Mouse (Mus musculus): ENCODE measurements around the gene Dmrt2.

Gene Dmrt2

DNA sequence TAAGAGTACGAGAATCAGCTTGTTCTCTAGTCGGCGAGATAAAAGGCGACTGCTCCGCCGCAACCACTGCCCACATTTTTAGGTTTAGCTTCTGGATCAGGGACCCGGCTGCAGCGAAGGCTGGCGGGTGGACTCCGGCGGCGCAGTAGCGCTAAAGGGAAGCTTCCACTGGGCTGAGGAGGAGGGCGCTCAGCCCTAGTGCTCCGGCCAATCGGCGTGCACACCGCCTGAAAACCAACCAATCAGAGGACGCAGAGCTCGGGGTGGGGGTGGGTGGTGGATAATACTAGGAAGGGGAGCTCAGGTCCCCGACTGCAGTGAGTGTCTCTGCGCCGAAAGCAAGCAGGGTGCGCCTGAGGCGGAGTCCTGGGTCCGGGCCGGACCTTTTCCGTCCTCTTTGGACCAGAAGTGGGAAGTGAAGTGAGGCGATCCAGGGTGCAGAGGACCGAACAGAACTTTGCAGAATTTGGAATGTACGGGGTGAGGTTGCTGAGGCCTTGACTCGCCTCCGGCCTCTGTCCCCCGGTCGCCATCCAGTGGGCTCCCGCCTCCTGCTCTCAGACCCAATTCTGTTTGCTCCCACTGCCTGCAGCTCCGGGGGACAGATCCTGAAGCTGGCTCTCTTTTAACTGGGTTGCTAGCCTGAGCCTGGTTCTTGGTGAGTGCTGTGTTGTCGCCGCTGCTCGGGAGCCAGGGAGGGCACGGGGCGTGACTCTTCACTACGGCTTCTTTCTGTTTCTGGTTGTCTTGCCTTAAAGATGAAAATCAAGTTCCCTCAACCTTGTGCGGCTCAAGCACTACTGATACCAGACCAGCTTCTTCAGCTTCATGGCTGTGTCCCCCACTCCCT lies at the start of gene Dmrt2:
TSS of gene Dmrt2 (plus strand) at position 311 of the 850 bp plus-strand sequence.
- DNase-seq (ENCODE audit: low read depth) = no peak

DNA sequence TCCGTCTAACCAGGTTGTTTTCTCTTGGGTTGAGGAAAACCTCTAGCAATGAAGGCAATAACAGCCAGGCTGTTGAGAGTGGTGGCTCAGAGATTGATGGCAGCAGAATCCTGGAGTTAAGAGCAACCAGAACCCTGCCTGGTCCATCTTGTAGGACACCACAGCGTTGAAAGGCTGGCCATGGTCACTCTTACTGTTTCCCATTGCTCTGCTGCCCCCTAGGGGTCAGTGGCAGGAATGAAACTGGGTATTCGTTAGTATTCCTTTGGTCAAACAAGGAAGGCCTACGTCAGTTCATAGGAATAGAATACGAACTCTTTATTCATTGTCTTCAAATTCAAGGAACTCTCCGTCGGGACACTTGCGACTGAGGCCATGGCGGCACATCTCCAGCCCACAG lies 43.7 kb upstream of the Dmrt2 start:
- peak; percentile 53 for DNase-seq (ENCODE audit: low read depth)

DNA sequence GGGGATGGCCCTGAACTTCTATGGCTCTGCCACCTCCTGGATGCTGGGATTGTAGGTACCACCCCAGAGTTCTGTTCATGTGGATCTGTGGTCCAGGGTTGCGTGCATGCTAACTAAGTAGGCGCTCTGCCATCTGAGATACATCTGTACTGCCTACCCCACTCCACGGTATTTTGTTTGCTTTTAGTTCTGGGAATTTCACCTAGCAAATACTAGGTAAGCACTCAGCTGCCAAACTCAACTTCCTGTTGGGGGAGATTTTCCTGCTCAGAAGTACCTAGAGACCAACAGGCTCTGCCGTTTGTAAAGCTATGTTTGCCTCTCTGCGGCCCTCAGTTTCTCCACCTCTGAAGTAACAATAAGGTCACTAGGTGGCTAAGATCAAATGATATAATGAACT lies 37.1 kb upstream of the Dmrt2 start:
- DNase-seq (ENCODE audit: low read depth) = no peak

DNA sequence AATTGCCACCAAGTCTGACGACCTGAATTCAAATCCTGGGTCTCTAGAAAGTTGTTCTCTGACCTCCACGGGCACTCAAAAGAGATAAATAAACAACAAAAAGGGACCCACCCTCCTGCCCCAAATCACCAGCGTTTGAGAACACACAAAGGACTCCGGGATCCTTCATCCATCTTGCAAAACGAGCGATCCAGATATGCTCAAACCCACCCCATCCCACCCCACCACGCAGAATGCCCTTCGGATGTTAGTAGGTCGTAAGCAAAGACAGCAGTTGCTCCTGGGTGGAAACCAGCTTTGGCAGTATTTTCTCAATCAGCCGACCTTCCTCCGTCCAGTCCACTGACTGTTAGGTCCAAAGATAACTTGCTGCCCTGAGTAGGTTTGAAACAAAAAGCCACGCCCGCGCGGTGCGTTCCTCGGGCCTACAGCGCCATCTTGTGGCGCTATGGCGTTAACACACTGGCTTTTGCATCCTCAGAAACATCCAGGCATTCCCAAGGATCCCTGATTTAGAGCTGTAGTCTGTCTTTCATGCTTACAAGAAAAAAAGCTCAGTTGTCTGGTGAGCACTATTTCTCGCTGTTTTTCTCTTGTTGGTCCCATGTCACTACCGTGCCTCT lies 36.5 kb upstream of the Dmrt2 start:
- DNase-seq (ENCODE audit: low read depth) = peak; percentile 50

DNA sequence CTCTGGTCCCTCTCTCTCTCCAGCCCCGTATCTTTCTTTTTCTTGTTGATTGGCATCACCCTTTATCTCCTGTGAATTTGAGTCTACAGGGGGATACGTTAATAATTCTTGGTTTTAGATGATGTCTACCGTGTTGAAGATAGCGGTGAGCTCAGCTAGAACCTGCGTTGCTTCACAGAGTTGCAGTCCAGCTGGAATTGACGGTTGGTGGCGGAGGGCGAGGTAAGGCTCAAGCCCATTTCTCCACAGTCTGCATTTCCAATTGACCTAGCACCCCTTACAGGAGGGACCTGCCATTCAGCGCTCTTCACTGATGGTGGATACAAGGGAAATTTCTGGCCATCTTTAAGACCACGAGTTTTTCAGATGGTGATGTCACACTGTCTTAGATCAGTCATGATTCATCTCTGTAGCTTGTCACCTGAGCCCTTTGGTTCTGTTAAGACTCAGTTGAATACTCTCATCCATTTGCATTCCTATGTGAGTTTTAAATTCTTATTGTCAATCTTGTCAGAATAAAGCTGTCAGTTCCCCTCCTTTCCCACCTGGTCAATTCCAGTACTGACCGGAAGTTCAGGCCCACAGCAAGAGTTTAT lies 33.3 kb upstream of the Dmrt2 start:
- no peak for DNase-seq (ENCODE audit: low read depth)

DNA sequence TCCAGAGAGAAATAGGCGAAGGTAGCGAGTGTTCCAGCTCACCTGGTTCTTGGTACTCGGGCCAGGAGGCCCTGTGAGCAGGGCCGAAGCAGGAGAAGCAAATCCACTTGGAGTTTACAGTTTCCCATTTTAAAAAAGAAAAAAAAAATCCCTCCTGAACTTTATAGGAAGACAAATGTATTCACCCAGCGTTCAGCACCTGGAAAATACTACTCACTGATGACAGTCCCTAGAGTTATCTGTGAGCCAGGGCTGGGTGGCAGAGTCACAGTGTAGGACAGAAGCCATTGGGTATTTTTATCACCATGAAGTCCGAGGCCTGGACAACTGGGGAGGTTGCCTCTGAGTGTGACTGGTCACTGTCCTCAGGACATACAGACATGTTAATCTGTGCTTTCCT lies 30.4 kb upstream of the Dmrt2 start:
- no peak for DNase-seq (ENCODE audit: low read depth)

DNA sequence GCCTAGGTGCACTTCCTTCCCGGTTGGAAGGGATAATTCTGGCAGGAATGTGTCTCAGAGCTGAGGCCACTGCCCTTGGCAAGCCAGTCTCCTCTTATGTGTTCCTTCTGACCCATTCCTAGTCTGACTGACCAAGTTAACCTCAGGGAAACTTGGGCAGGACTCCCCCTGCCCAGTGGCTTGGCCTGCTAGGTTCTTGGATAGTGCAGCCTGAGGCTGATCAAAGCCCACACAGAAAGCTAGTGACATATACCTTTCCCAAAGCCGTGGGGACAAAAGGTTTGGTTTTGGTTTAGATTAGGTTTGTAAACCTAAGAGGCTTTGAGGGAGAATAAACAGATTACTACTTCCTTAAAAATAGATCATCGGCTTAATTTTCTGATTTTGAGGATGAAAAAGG lies 25.1 kb upstream of the Dmrt2 start:
- DNase-seq (ENCODE audit: low read depth) = no peak

DNA sequence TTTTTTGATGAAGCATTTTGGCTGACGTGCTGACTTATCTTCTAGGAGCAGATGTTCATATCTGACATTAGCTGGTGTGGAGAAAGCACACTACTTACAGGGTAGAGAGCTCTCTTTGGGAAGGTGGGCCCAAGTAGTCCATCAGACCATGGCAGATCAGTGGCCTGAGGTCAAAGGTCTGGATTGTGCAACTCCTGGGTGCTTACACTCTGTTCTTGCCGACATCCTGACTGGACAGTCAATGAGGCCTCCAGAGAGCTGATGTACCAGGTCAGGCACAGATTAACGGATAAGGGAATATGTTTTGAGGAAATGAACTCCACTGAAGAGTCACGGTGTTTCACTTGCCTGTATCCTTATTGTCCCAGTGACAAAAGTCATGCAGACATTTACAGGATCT lies 23.5 kb upstream of the Dmrt2 start:
- DNase-seq (ENCODE audit: low read depth) = no peak

DNA sequence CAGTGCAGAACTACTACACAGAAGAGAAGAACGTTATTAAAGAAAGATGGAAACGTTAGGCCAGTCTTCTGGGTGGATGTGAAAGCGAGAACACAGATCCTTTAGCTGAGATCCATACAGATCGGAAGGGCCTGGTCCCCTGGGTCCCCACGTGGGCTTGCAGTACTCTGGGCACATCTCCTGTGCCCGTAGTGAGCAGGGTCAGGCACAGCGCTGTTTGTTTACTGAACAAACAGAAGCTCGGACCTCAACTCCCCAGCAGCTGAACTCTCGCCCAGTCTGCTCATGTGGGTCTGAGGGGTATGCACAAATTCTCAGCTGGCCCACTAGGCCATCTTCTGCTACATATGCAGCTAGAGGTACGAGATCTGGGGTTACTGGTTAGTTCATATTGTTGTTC lies 21.7 kb upstream of the Dmrt2 start:
- no peak for DNase-seq (ENCODE audit: low read depth)

DNA sequence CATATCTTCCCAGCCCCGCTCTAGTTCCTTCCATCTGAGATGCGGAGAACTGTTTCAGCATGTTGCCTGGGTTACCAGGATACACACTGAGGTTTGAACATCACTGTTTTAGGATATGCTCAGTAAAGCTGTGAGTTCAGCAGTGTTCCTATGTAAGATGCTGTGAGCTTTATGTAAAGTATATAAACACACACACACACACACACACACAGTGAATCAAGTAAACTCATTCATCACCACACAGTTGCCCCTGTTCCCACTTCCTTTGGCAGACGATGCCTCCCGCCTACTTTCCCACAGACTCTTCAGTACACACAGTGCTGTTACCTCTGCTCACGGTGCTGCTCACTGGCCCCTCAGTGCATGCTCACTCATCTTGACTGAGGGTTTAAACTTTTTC lies 19.7 kb upstream of the Dmrt2 start:
- DNase-seq (ENCODE audit: low read depth) = no peak

DNA sequence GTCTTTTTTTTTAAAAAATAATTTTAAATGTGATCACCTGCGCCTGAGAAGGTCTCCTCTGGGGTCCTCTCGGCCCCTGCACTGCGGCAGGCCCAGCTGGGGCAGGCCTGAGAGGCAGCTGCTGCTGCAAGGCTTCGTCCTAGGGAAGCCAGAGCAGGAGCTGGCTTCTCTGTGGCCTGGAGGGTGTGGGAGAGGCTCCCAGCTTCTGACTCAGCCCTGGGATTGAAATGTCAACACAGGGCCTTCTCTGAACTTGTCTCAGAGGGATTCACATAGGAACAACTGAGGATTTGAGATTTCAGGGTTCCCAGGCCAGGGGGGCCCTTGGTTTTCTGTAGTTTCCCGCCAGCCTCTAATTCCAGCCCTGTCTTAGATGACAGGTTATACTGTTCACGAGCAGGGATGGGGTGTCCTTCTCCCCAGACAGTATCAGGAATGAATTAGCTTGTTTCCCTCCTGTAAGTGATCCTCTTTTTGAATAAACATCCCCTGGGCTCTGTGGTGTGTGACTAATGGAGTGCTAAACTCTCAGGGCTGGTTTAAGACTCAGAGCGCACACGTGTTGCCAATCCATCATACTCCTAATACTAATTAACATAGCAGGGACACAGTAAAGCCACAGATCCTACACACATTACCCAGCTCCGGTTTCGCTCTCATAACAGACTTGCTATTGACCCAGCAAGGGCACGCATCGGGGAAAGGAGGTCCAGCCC lies 18.0 kb upstream of the Dmrt2 start:
- DNase-seq (ENCODE audit: low read depth) = no peak

DNA sequence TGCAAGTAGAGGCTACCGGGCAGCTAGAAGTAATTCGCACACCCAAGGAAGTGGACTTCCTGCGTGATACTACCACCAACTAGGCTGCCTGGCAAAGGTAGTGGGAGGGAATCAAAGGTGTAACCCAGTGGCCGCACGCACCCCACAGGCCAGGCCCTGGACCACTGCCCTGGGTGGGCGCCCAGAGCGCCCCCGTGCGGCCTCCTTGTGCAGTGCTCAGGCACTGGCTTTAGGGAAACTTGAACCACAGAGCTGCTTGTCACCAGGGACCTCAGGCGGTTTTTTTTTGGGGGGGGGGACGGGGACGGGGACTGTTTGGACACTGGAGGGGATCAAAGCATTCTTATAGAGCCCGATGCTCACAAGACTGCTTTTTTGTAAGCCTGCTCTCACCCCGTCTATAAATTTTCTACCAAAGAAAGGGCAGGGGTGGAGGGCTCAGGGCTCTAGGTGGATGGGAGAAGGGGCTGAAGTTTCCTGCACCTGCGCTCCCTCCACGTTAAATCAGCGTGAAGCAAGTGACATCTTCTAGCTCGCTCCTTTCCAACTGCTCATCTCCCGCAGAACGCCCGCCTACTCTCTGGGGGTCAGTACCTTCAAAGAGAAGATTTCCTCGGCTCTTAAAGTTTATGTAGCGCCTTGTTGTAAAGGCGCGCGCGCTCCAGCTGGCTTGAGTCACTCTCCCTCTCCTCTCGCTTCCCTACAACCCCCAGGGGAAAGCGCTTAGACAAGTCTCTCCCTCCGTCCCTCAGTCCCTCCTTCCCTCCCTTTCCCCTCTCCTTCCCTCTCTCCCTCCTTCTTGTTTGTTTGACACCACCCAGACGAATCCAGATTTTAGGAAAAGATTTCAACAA lies 6.5 kb upstream of the Dmrt2 start:
- no peak for DNase-seq (ENCODE audit: low read depth)

DNA sequence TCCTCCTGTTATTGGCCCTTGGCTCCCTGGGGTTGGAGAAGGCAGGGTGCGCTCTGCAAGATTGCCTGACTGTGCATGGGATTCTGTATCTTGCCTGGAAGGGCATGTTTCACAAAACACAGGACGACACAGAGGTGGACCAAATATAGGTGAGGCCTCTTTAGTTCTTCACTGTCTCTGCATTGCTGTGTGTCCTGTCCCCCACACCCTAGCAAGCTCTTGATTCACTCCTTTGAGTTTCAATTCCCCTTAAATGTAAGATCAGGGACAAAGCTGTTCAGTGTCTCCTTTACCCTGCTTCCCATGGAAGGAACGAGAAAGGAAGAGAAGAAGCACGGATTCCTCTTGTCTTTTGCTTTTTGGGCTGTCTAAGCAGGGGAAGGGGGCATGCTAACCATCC lies 4.4 kb upstream of the Dmrt2 start:
- DNase-seq (ENCODE audit: low read depth) = no peak

DNA sequence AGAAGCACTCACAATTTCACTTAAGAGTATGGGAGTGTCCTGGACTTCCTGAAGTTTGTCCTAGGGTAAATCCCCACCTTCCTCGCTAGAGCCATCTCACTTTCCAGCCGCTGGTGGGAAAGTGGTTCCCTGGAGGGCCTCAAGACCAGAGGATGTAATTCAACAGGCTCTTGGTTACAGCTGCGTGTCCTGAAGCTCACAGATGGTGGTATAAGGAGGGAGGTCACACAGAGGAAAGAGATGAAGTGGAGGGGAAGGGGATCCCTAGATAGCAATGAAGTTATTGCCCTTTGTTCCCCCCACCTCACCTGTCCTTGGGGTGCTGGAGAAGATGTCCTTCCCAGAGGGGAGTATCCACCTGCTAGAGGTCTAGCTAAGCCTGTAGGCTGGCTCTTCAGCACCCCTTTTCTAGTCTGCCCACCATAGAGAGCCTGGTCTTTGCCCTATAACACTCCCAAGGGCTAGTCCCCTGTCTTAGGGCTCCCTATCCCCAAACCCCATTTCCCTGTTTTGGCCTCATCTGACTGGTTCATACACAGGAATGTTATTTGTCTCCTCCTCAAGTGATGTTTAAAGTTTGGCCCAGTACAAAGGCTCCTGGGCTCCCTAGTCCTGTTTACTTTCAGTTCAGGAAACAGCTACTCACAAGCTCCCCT lies 2.5 kb upstream of the Dmrt2 start:
- DNase-seq (ENCODE audit: low read depth) = no peak

DNA sequence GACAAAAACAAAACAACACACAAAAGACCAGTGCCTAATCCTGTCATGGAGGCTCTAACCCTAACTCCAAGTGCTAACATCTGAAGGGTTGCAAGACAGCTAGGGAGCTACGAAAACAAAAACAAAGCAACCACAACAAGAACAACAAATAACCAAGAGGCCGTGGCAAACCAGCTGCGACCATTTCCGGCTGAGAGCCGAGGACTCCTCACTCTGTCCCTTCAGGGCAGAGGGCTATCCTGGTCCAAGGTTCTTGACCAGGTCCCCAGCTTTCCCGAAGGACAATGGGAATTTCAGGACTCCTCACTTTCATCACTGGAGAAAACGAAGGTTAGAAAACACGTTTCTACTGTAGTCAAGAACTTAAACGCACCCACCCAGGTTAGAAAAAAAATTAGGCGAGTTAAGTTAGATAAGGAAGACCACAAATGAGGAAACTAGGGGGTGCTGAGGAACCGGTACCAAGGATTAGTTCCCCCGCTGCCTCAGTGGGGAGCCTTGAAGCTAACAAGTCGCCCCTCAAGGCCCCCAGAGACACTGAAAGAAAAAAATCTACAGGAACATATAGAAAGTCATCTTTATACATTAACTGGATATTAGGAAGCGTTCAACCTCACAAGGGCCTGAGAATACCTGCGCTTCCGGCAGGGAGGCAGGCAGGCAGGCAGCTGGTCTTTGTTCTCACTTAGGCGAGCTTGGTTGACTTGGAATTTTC lies 1.5 kb upstream of the Dmrt2 start:
- no peak for DNase-seq (ENCODE audit: low read depth)

DNA sequence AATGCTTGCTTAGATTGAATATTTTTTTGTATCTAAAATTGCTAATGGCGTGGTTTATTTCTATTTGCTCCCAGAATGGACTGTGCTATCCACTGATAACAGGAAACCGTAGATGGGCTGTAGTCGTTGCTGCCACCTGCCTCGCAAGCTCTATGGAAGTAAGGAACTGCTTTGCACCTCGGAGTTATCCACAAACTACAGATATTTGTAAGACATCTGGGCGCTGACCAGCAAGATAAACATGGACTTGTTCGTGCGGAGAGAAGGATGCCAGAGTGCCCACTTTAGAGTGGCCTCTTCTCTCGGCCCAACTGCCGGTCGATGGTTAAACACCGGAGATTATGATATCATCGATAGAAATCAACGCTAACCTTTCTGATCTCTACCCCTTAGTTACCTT lies 530 bp upstream of the Dmrt2 start:
- no peak for DNase-seq (ENCODE audit: low read depth)

DNA sequence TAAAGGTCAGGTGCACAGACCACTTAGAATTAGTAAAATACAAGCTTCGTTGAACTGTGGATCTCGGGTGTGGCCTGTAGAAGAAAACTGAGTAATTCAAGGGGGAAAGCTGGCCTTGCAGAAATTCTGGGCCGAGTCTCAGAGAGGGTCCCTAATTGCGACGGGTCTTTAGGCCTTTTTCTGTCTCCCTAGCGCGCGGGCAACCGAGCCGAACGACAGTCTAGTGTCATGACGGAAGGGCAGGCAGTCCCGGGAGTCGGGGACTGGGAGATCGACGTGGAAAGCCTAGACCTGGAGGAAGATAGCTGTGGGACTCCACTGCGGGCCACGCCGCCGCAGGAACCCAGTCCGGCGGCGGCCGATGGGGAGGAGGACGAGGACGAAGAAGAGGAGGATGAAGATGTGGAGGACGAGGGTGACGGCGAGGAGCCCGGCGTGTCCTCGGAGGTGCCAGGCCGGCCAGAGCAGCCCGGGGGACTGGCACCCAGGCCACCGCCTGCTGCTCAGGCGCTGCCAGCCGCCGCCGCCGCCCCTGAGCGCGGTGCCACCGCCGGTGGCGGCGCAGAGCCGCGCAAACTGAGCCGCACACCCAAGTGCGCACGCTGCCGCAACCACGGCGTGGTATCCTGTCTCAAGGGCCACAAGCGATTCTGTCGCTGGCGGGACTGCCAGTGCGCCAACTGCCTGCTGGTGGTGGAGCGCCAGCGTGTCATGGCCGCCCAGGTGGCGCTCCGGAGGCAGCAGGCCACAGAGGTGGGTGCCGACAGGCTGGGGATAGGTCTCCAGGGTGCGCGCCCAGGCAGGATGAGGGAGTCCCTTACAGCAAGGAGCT lies 1.2 kb downstream of the Dmrt2 start:
- no peak for DNase-seq (ENCODE audit: low read depth)

DNA sequence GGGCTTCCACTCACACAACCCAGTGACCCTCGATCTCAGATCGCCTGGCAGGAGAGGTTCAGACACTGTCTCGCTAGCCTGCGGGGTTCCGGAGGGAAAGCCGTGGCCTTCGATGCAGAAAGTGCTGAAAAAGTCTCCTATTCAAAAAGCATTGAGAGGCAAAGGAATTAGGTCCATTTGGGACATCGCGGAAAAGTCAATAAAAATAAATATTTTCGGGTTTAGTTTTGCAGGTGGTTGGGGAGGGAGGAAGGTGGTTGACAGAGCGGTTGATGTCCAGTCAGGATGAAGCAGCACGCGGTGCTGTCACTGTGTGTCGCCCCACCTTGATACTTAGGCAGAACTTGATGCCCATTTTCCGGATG lies 1.8 kb downstream of the Dmrt2 start:
- DNase-seq (ENCODE audit: low read depth) = no peak

DNA sequence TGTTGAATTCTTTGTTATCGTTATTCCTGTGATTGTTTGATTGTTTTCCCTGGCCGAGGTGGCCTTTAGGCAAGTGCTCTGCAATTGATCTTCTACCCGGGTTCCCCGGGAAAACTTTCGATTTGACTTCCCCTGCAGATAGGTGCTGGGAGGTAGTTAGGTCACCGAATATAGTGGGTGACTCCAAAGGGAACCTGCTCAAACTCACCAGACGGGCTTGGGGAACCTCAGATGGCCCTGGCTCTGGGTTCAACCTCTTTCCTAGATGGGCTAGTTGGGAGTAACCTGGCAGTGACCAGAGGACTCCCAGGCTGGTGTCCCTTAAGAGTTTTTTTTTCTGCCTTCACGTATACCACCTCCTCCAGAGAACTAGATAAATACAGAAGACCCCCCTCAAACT lies 2.5 kb downstream of the Dmrt2 start:
- DNase-seq (ENCODE audit: low read depth) = no peak

Data from 416B (cell line).